Mouse (Mus musculus) frontal cortex, adult 2 months (tissue): Measurements from ENCODE around the gene Cfap126. TPM values are rescaled to one million over a fixed set of nuclear protein-coding genes. Genes with fewer than 3 reads are reported as not detected.

Source experiments
- DNase-seq, 2 experiments: peaks; one replicate each; pipeline ENCODE4 v3.0.0; 2022; ENCODE audit warnings: low spot score in 1 of 2; ENCODE audit errors: extremely low spot score in 1 of 2
- polyA plus RNA-seq: library from polyadenylated mRNA; depleted of rRNA; stranded (reverse); fragments of >200 nt; gene quantifications from 2 replicates; pipeline ENCODE4 v1.2.3, GENCODE M21; 2012; rRNA removed

Gene Cfap126
- polyA plus RNA-seq, 1 experiment: 1.4 TPM

- DNase-seq: no peak
Observed at GRCm38 (mm10) chr1:171172779-171173178, 59.1 kb downstream of the Cfap126 start.

Other genes with a start within 250 kb of the Cfap126 start
- gene Atf6, start 246.1 kb upstream of the Cfap126 start, polyA plus RNA-seq: 21.9 and 23.6 TPM in 2 replicates
- gene Gm26620, start 228.9 kb upstream of the Cfap126 start, polyA plus RNA-seq: 0.50 and 1.0 TPM in 2 replicates
- 30.1 and 33.8 TPM in 2 replicates for gene Dusp12, start 228.4 kb upstream of the Cfap126 start, polyA plus RNA-seq
- 0.58 and 0.97 TPM in 2 replicates for gene Fcrlb, start 201.0 kb upstream of the Cfap126 start, polyA plus RNA-seq
- not detected in 2 replicates for gene Fcrla, start 186.3 kb upstream of the Cfap126 start, polyA plus RNA-seq
- 7.0 and 8.1 TPM in 2 replicates for gene Fcgr2b, start 137.4 kb upstream of the Cfap126 start, polyA plus RNA-seq
- 0.23 and 0.64 TPM in 2 replicates for gene Fcgr4, start 95.0 kb upstream of the Cfap126 start, polyA plus RNA-seq
- gene Fcgr3, start 49.0 kb upstream of the Cfap126 start, polyA plus RNA-seq: 14.6 and 21.5 TPM in 2 replicates
- 206 and 256 TPM in 2 replicates for gene Sdhc, start 36.7 kb downstream of the Cfap126 start, polyA plus RNA-seq
- gene Mpz, start 36.8 kb downstream of the Cfap126 start, polyA plus RNA-seq: 1.4 and 2.2 TPM in 2 replicates
- gene Pcp4l1, start 82.3 kb downstream of the Cfap126 start, polyA plus RNA-seq: 514 and 520 TPM in 2 replicates
- gene Nr1i3, start 100.1 kb downstream of the Cfap126 start, polyA plus RNA-seq: 0.10 and 0.17 TPM in 2 replicates
- 75.9 and 77.3 TPM in 2 replicates for gene Tomm40l, start 108.6 kb downstream of the Cfap126 start, polyA plus RNA-seq
- 3.9 and 5.2 TPM in 2 replicates for gene Apoa2, start 111.1 kb downstream of the Cfap126 start, polyA plus RNA-seq
- gene Fcer1g, start 120.4 kb downstream of the Cfap126 start, polyA plus RNA-seq: 37.1 and 40.6 TPM in 2 replicates
- gene Adamts4, start 136.5 kb downstream of the Cfap126 start, polyA plus RNA-seq: 10.2 and 10.9 TPM in 2 replicates
- 212 and 225 TPM in 2 replicates for gene Ndufs2, start 137.5 kb downstream of the Cfap126 start, polyA plus RNA-seq
- 65.2 and 73.7 TPM in 2 replicates for gene B4galt3, start 156.4 kb downstream of the Cfap126 start, polyA plus RNA-seq
- 69.4 and 83.5 TPM in 2 replicates for gene Ppox, start 167.3 kb downstream of the Cfap126 start, polyA plus RNA-seq
- 73.0 and 83.2 TPM in 2 replicates for gene Usp21, start 174.1 kb downstream of the Cfap126 start, polyA plus RNA-seq
- 90.5 and 94.3 TPM in 2 replicates for gene Ufc1, start 181.1 kb downstream of the Cfap126 start, polyA plus RNA-seq
- gene Dedd, start 215.2 kb downstream of the Cfap126 start, polyA plus RNA-seq: 54.6 and 58.1 TPM in 2 replicates
- 68.2 and 71.3 TPM in 2 replicates for gene Nit1, start 231.7 kb downstream of the Cfap126 start, polyA plus RNA-seq
- 137 and 151 TPM in 2 replicates for gene Pfdn2, start 231.8 kb downstream of the Cfap126 start, polyA plus RNA-seq
- gene Klhdc9, start 246.9 kb downstream of the Cfap126 start, polyA plus RNA-seq: 7.9 and 9.0 TPM in 2 replicates